Mouse (Mus musculus): ENCODE results near the gene Fam172a. TPM values are rescaled to one million over a fixed set of nuclear protein-coding genes. Genes with fewer than 3 reads are reported as not detected.

The Fam172a gene
- total and polyA plus RNA-seq, 3 experiments: 3.0 to 9.4 (median 8.5) TPM

GRCm38 (mm10) chr13:78200991-78201870 is 499.4 kb downstream of the Fam172a start:
- H3K79me2 ChIP-seq (replicated peaks; ENCODE audit: control insufficient read depth, insufficient read depth, low read length): no peaks in the 10 kb centered on the region
- H3K4me1 ChIP-seq (ENCODE audit: control insufficient read depth, insufficient read depth, low read length): no peaks in the 10 kb centered on the region
- H3K27me3 ChIP-seq (ENCODE audit: control insufficient read depth, insufficient read depth, low read length): peaks cover 2% of the 10 kb centered on the region; the same call in 1 of the 2 replicates
- H3K4me3 ChIP-seq: peak overlapping the region; percentile 33
- H3K27ac ChIP-seq: peak overlapping the region; percentile 33; the same call in 1 of the 2 replicates
- peak; percentile 87 to 90 for DNase-seq
- H3K9ac ChIP-seq (ENCODE audit: low read depth, low read length): no peak overlapping the region
- no peaks in the 10 kb centered on the region for H3K36me3 ChIP-seq (ENCODE audit: control insufficient read depth, insufficient read depth, low read length)
- no peak for TF ChIP-seq POLR2A (IDR thresholded peaks at IDR 0.05; ENCODE audit: insufficient read depth, low read depth, low read length)
- TF ChIP-seq CTCF (IDR thresholded peaks at IDR 0.05): peak; percentile 82
- TF ChIP-seq EP300 (IDR thresholded peaks at IDR 0.05; ENCODE audit: insufficient read depth, low read depth, low read length): no peak
- intact Hi-C loops (cut with DNase I): loop anchor here (2.0 to 10.0 kb wide), 3 partner anchors 218 to 834 kb away; no protein-coding TSS in a partner anchor
- WGBS: 1% methylated on average over 27 of the region's 30 CpGs

DNA sequence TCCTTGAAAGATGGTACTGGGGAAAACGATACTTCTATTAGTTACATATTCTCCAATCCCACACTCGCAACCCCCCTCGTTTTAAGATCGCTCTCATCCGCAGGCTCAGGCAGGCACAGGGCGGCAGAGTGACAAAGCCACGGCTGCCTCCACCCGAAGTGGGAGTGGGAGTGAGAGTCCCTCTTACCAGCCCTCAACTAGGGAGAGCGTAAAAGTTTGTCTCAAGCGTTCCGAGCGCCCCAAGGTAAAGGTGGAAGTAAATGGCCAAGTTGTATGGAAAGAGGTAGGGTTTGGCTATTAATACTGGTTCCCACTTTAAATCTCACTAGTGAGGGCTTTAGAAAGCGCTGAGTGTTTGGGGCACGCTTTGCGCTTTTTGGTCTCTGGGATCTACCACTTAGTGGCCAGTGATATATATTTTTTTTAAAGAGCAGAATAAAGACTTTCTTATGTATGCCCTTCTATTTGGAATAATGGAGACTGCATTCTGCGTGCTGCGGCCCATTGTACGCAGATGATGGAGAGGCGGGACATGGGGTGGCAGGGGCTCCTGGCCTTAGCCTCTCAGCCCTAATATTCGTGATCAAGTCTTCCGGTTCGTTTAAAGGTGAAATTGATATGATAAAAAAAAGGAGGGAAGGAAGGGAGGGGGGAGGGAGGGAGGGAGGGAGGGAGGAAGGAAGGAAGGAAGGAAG is 500.2 kb downstream of the Fam172a start:
- Histone ChIP-seq H3K4me3 (peak overlapping the region; percentile 33), H3K9ac (ENCODE audit: low read depth, low read length) (0 out of 2 replicates have a peak overlapping the region, but pooled peaks have one; percentile 27)
- peak in 1 of 2 experiments; percentile 45 for DNase-seq

GRCm38 (mm10) chr13:78202574-78203347 is 500.9 kb downstream of the Fam172a start:
- no peaks in the 10 kb centered on the region for H3K4me1 ChIP-seq (ENCODE audit: control insufficient read depth, insufficient read depth, low read length)
- H3K27me3 ChIP-seq (ENCODE audit: control insufficient read depth, insufficient read depth, low read length): peaks cover 2% of the 10 kb centered on the region
- H3K36me3 ChIP-seq (ENCODE audit: control insufficient read depth, insufficient read depth, low read length): no peaks in the 10 kb centered on the region
- no peaks in the 10 kb centered on the region for H3K79me2 ChIP-seq (replicated peaks; ENCODE audit: control insufficient read depth, insufficient read depth, low read length)
- H3K9ac ChIP-seq (ENCODE audit: low read depth, low read length): peak overlapping the region; percentile 57
- DNase-seq: peak; percentile 37 to 59
- no peak for TF ChIP-seq CTCF (IDR thresholded peaks at IDR 0.05)
- no peak for TF ChIP-seq POLR2A (IDR thresholded peaks at IDR 0.05; ENCODE audit: insufficient read depth, low read depth, low read length)
- WGBS: 2% methylated on average over 47 of the region's 47 CpGs
- H3K4me3 ChIP-seq: peak overlapping the region; percentile 51
- peak overlapping the region; percentile 75 for H3K27ac ChIP-seq
- intact Hi-C loops (cut with DNase I): loop anchor here (10.0 kb wide), 2 partner anchors 338 to 832 kb away; no protein-coding TSS in a partner anchor

More for the DNA sequence above, 500.2 kb downstream of the Fam172a start:
- H3K27me3 ChIP-seq (ENCODE audit: control insufficient read depth, insufficient read depth, low read length): peaks cover 2% of the 10 kb centered on the region
- H3K79me2 ChIP-seq (replicated peaks; ENCODE audit: control insufficient read depth, insufficient read depth, low read length): no peaks in the 10 kb centered on the region
- intact Hi-C loops (cut with DNase I): loop anchor here (2.0 to 10.0 kb wide), 3 partner anchors 219 to 833 kb away; no protein-coding TSS in a partner anchor
- H3K4me1 ChIP-seq (ENCODE audit: control insufficient read depth, insufficient read depth, low read length): no peaks in the 10 kb centered on the region
- H3K36me3 ChIP-seq (ENCODE audit: control insufficient read depth, insufficient read depth, low read length): no peaks in the 10 kb centered on the region
- WGBS: 1% methylated on average over 22 of the region's 22 CpGs
- no peak for TF ChIP-seq EP300 (IDR thresholded peaks at IDR 0.05; ENCODE audit: insufficient read depth, low read depth, low read length)
- TF ChIP-seq POLR2A (IDR thresholded peaks at IDR 0.05; ENCODE audit: insufficient read depth, low read depth, low read length): no peak
- TF ChIP-seq CTCF (IDR thresholded peaks at IDR 0.05): no peak
- H3K27ac ChIP-seq: peak overlapping the region; percentile 33; the same call in 1 of the 2 replicates

DNA sequence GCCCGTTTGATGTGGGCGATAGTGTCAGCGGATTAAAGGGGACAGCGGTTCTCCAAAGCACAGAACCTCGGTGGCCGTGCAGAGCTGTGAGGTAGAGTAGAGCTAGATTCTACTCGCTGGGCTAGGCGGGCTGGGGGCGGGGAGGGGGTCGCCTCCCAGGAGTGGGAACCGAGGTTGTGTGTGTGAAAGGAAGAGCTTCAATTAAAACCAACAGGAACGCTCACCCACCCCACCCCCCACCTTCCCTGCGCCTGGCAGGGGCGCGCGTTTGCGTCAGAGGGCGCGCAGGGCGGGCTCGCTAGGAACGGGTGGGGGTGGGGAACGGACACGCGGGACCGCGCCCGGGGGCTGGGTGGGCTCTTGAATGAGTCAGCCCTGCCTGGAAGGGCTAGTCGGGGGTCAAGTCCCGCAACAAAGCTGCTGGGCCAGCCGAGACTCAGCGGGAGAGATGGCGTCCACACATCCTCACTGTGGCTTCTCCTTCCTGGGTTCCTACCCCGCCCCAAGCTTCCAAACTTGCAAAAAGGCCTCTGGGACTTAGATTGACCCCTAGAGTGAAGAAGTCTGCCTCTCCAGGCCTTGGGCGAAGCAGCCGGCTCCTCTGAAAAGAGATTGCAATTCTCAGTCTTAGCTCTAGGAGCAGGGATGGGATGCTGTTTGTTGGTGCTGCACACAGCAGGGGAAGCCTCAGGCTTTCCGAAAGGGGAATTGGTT is 501.7 kb downstream of the Fam172a start:
- peak; percentile 51 to 64 for DNase-seq
- no peak; the same call in 1 of the 2 replicates for TF ChIP-seq POLR2A (IDR thresholded peaks at IDR 0.05; ENCODE audit: insufficient read depth, low read depth, low read length)
- TF ChIP-seq CTCF (IDR thresholded peaks at IDR 0.05): peak; percentile 45
- intact Hi-C loops (cut with DNase I): loop anchor here (10.0 kb wide), 2 partner anchors 339 to 831 kb away; no protein-coding TSS in a partner anchor
- WGBS: 2% methylated on average over 37 of the region's 37 CpGs
- H3K27me3 ChIP-seq (ENCODE audit: control insufficient read depth, insufficient read depth, low read length): peaks cover 2% of the 10 kb centered on the region
- H3K27ac ChIP-seq: peak overlapping the region; percentile 75
- H3K9ac ChIP-seq (ENCODE audit: low read depth, low read length): peak overlapping the region; percentile 57
- no peaks in the 10 kb centered on the region for H3K79me2 ChIP-seq (replicated peaks; ENCODE audit: control insufficient read depth, insufficient read depth, low read length)
- H3K4me3 ChIP-seq: peak overlapping the region; percentile 51
- no peaks in the 10 kb centered on the region for H3K36me3 ChIP-seq (ENCODE audit: control insufficient read depth, insufficient read depth, low read length)
- H3K4me1 ChIP-seq (ENCODE audit: control insufficient read depth, insufficient read depth, low read length): no peaks in the 10 kb centered on the region

- Histone ChIP-seq H3K36me3 (ENCODE audit: control insufficient read depth, insufficient read depth, low read length) (no peaks in the 10 kb centered on the region), H3K27me3 (ENCODE audit: control insufficient read depth, insufficient read depth, low read length) (no peaks in the 10 kb centered on the region; the same call in 1 of the 2 replicates), H3K4me1 (ENCODE audit: control insufficient read depth, insufficient read depth, low read length) (no peaks in the 10 kb centered on the region), H3K9ac (ENCODE audit: low read depth, low read length) (no peak overlapping the region), H3K27ac (no peak overlapping the region), H3K79me2 (replicated peaks; ENCODE audit: control insufficient read depth, insufficient read depth, low read length) (no peaks in the 10 kb centered on the region), H3K4me3 (no peak overlapping the region)
- no peak for TF ChIP-seq CTCF (IDR thresholded peaks at IDR 0.05)
- TF ChIP-seq POLR2A (IDR thresholded peaks at IDR 0.05; ENCODE audit: insufficient read depth, low read depth, low read length): no peak
- TF ChIP-seq EP300 (IDR thresholded peaks at IDR 0.05; ENCODE audit: insufficient read depth, low read depth, low read length): no peak
- intact Hi-C loops (cut with DNase I): loop anchor here (5.0 to 10.0 kb wide), 3 partner anchors 341 to 829 kb away; no protein-coding TSS in a partner anchor
- DNase-seq: no peak
These were observed 503.6 kb downstream of the Fam172a start for GRCm38 (mm10) chr13:78205426-78205825.

Measured in heart, adult 2 months (tissue).